Mouse (Mus musculus): ENCODE data around the gene Dgke. TPM values are rescaled to one million over a fixed set of nuclear protein-coding genes. Genes with fewer than 3 reads are reported as not detected.
"Not testable (repeated sequence)": the region's sequence is repeated elsewhere in the genome, so short reads cannot be mapped to it uniquely, and the experiment has no call there.

The Dgke gene
- polyA plus RNA-seq, 1 experiment from 2014 or later, result 5.7 TPM

DNA sequence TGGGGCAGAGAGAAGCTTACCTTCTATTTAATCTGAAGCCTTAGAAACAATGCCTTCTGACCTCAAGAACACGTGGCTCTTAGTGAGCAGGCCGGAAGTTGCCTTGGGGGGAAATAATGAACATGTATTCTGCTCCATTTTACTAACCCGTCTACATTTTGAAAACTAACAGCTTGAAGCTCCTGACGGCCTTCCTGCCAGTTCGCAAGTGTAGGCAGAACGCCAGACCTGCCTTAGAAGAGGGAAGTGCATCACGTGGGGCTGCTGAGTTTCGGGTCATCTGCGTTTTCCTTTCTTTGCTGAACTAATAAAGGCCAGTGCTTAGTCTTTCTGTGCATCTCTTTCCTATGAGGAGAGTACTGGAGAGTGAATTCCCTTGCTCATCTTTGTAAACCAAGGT, 26.1 kb upstream of the Dgke start:
- Histone ChIP-seq H3K27ac (no peak overlapping the region), H3K4me2 (no peak overlapping the region), H3K9ac (no peak overlapping the region), H3K9me3 (replicated peaks) (no peaks in the 10 kb centered on the region), H3K36me3 (no peaks in the 10 kb centered on the region), H3K4me3 (no peak overlapping the region), H3K27me3 (no peaks in the 10 kb centered on the region), H3K4me1 (replicated peaks) (no peaks in the 10 kb centered on the region)
- WGBS, result 56% methylated on average over 9 of the region's 9 CpGs
- ATAC-seq (replicated peaks; ENCODE audit: insufficient number of reproducible peaks, insufficient read depth, low FRiP score, low read depth), result no peak

DNA sequence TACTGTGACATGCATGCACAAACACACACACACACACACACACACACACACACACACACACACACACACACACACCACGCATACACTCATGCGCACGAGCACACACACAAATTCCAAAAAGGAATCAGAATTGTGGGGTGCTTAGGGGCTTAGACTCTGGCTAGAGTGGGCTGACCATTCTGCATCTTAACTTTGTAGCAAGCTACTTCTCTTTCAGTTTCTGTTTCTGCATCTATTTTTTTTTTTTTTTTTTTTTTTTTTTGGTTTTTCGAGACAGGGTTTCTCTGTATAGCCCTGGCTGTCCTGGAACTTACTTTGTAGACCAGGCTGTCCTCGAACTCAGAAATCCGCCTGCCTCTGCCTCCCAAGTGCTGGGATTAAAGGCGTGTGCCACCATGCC, 23.7 kb upstream of the Dgke start:
- ATAC-seq (replicated peaks; ENCODE audit: insufficient number of reproducible peaks, insufficient read depth, low FRiP score, low read depth); H3K4me3 ChIP-seq; H3K4me1 ChIP-seq (replicated peaks); H3K9ac ChIP-seq; H3K36me3 ChIP-seq; H3K27me3 ChIP-seq; H3K9me3 ChIP-seq (replicated peaks); H3K27ac ChIP-seq; H3K4me2 ChIP-seq: not testable (repeated sequence)
- 89% methylated on average over 7 of the region's 7 CpGs for WGBS

DNA sequence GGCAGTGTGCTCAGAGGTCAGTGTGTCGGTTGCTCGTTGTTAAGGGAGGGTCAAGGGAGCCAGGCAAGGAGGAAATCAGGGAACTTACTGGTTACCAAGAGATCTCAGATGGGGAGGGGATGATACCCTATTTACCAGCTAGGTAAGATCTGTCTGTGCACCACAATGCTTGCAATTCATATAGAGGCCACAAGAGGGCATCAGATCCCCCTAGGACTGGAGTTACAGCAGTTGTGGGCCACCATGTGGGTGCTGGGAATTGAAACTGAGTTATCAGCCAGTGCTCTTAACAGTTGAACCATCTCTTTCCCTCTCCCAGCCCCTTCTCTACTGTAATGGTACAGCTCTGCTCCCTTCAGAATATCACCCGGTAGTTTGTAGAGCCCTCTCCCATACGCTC, 22.1 kb upstream of the Dgke start:
- Histone ChIP-seq H3K4me1 (replicated peaks) (no peaks in the 10 kb centered on the region), H3K9me3 (replicated peaks) (no peaks in the 10 kb centered on the region), H3K4me2 (no peak overlapping the region), H3K4me3 (no peak overlapping the region), H3K36me3 (no peaks in the 10 kb centered on the region), H3K9ac (no peak overlapping the region), H3K27me3 (no peaks in the 10 kb centered on the region), H3K27ac (no peak overlapping the region)
- 86% methylated on average over 4 of the region's 4 CpGs for WGBS
- no peak for ATAC-seq (replicated peaks; ENCODE audit: insufficient number of reproducible peaks, insufficient read depth, low FRiP score, low read depth)

DNA sequence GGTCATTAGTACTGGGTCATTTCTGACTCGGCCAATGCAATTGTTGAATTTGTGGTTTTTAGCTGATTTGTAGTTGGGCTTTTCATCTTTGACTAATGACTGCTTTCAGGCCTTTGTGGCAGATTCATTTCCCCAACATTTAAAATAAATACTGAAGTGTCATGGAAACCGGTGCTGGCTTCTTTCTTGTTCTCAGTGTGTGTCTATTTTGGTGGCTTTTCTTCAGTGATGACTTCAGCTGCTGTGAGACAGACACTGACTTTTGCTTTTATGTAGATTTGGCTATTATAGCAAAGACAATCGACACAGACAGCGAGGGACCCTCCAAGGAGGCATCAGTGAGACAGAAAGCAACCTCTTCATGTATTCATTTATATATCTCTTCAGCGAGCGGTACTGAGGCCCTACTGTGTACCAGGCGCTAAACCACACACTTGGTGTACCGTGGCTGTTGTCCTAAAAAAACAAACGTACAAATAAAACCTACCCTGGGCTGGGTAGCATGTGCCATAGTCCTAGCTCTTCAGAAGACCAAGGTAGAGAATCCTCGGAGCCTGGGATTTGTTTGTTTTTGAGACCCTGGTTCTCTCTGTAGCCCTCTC, 19.7 kb upstream of the Dgke start:
- ATAC-seq (replicated peaks; ENCODE audit: insufficient number of reproducible peaks, insufficient read depth, low FRiP score, low read depth), result no peak
- Histone ChIP-seq H3K9me3 (replicated peaks) (no peaks in the 10 kb centered on the region), H3K9ac (no peak overlapping the region), H3K27me3 (no peaks in the 10 kb centered on the region), H3K4me3 (no peak overlapping the region), H3K4me1 (replicated peaks) (no peaks in the 10 kb centered on the region), H3K36me3 (no peaks in the 10 kb centered on the region), H3K27ac (no peak overlapping the region), H3K4me2 (no peak overlapping the region)
- WGBS, result 80% methylated on average over 10 of the region's 10 CpGs

DNA sequence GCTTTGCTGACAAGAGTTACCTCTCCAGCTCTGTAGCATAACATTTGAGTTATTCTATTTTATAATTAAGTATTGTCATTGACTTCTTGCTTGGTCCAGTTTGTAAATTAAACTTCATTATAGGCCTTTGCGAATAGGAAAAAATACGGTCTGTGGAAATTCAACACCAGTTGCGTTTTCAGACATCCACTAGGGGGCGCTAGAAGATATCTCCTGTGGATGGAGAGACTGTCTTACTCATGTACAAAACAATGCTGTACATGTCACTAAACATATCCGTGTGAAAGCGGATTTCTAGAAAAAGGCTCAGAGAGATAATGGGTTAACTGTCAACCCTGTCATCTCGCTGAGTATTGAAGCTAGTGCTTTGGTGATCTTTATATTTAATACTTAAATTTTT, 18.0 kb upstream of the Dgke start:
- H3K36me3 ChIP-seq, result no peaks in the 10 kb centered on the region

DNA sequence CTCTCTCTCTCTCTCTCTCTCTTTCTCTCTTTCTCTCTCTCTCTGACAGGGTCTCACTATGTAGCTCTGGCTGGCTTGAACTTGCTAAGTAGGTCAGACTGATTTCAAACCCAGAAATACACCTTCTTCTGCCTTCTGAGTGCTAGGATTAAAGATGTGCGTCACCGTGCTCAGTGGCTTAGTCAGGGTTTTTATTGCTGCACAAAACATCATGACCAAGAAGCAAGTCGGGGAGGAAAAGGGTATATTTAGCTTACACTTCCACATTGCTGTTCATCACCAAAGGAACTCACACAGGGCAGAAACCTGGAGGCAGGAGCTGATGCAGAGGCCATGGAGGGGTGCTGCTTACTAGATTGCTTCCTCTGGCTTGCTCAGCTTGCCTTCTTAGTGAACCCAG, 16.0 kb upstream of the Dgke start:
- H3K9me3 ChIP-seq (replicated peaks); H3K27ac ChIP-seq; H3K4me3 ChIP-seq; H3K27me3 ChIP-seq; H3K36me3 ChIP-seq; H3K9ac ChIP-seq; H3K4me2 ChIP-seq; ATAC-seq (replicated peaks; ENCODE audit: insufficient number of reproducible peaks, insufficient read depth, low FRiP score, low read depth); H3K4me1 ChIP-seq (replicated peaks): not testable (repeated sequence)
- WGBS, result 85% methylated on average over 3 of the region's 3 CpGs

More for the DNA sequence above, 18.0 kb upstream of the Dgke start:
- Histone ChIP-seq H3K9ac (no peak overlapping the region), H3K9me3 (replicated peaks) (no peaks in the 10 kb centered on the region), H3K4me3 (no peak overlapping the region), H3K4me1 (replicated peaks) (no peaks in the 10 kb centered on the region), H3K27ac (no peak overlapping the region), H3K4me2 (no peak overlapping the region), H3K27me3 (no peaks in the 10 kb centered on the region)
- 40% methylated on average over 7 of the region's 7 CpGs for WGBS
- no peak for ATAC-seq (replicated peaks; ENCODE audit: insufficient number of reproducible peaks, insufficient read depth, low FRiP score, low read depth)

DNA sequence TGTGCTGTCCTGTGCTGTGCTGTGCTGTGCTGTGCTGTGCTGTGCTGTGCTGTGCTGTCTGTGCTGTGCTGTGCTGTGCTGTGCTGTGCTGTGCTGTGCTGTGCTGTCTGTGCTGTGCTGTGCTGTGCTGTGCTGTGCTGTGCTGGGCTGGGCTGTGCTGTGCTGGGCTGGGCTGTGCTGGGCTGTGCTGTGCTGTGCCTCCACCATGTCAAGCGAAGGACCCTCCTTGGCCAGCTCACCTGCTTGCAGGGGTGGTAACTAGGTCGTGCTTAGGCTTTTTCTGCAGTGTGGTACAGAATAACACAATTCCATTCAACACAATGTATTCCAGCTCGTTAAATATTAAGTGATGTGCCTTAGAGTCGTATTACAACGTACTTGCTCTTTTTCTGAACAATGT, 15.3 kb upstream of the Dgke start:
- H3K27me3 ChIP-seq; H3K27ac ChIP-seq; H3K9me3 ChIP-seq (replicated peaks); H3K4me2 ChIP-seq; ATAC-seq (replicated peaks; ENCODE audit: insufficient number of reproducible peaks, insufficient read depth, low FRiP score, low read depth); H3K4me1 ChIP-seq (replicated peaks); H3K36me3 ChIP-seq; H3K9ac ChIP-seq; H3K4me3 ChIP-seq: not testable (repeated sequence)
- 74% methylated on average over 5 of the region's 5 CpGs for WGBS

DNA sequence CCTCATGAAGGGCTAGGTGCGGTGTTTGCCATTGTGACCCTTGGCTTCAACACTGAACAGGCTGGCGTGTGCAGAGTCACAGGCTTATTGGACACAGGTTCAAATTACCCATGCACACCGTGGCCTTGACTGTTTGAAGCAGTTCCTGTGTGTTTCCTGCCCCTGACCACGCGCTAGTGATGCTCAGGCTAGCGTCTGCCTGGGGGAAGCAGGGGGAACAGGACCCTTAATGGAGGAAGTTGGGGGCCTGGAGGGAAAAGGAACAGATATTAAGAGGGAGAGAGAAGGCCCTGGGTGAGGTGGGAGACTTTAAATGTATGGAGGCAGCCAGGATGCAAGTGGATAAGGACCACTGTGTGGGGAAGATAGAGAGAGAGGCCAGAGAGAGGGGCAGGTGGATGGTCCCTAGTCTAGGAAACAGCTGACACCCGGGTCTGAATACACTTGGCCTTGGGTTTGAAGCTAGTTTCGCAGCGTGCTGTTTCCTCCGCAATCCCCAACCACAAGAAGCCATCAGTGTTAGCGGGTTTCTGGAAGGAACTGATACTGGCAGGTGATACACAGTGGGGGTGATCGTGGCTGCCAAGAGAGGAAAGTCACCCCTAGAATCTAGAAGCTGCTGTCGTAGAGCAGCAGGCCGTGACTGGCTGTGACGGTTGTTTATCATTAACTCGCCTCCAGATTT, 12.5 kb upstream of the Dgke start:
- Histone ChIP-seq H3K9me3 (replicated peaks) (no peaks in the 10 kb centered on the region), H3K4me2 (no peak overlapping the region), H3K4me1 (replicated peaks) (no peaks in the 10 kb centered on the region), H3K4me3 (no peak overlapping the region), H3K9ac (no peak overlapping the region), H3K27ac (no peak overlapping the region; the same call in 1 of the 2 replicates), H3K36me3 (no peaks in the 10 kb centered on the region), H3K27me3 (no peaks in the 10 kb centered on the region)
- no peak for ATAC-seq (replicated peaks; ENCODE audit: insufficient number of reproducible peaks, insufficient read depth, low FRiP score, low read depth)
- WGBS, result 78% methylated on average over 16 of the region's 16 CpGs

DNA sequence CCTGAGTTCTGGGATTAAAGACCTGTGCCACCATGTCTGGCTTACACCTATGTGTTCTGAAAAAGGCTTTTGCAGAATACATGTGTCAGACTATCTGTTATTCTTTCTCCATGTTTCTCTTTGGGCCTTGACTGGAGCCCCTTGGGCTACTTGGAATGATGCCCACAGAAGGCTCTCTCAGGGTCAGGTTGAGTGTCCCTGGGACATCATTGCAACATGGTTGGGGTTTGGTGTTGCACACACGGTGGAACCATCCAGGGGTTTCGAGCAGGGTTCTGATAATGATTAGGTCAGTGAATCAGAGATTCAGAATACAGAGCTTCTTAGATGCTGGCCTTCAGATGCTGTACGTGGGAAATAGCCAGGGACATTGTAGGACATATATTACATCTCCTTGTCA, 11.7 kb upstream of the Dgke start:
- WGBS, result 83% methylated on average over 3 of the region's 3 CpGs
- ATAC-seq (replicated peaks; ENCODE audit: insufficient number of reproducible peaks, insufficient read depth, low FRiP score, low read depth), result no peak
- Histone ChIP-seq H3K4me1 (replicated peaks) (no peaks in the 10 kb centered on the region), H3K9me3 (replicated peaks) (no peaks in the 10 kb centered on the region), H3K36me3 (no peaks in the 10 kb centered on the region), H3K4me2 (no peak overlapping the region), H3K9ac (no peak overlapping the region), H3K27me3 (no peaks in the 10 kb centered on the region), H3K27ac (peak overlapping the region; percentile 7; the same call in 1 of the 2 replicates), H3K4me3 (no peak overlapping the region)

DNA sequence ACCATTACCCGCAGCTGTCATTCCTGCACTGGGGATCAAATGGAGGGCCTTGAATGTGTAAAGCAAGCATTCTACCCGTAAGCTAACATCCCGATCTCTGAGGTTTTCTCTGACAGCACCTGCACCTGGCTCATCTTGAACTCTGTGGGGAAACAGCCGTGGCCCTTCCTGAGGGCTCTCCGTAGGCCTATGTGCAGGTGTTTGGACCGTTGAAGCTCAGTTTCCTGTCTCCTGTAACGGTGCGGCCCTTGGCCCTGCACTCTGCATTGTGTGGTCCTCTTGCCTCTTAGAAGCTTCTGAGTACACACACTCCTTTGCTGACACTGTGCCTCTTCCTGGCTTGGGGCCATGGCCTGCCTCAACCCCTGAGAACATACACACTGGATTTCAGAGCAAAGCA, 11.0 kb upstream of the Dgke start:
- Histone ChIP-seq H3K4me2 (no peak overlapping the region), H3K4me1 (replicated peaks) (no peaks in the 10 kb centered on the region), H3K27me3 (no peaks in the 10 kb centered on the region), H3K4me3 (no peak overlapping the region), H3K36me3 (no peaks in the 10 kb centered on the region), H3K9me3 (replicated peaks) (no peaks in the 10 kb centered on the region), H3K9ac (no peak overlapping the region), H3K27ac (peak overlapping the region; percentile 7; the same call in 1 of the 2 replicates)
- no peak for ATAC-seq (replicated peaks; ENCODE audit: insufficient number of reproducible peaks, insufficient read depth, low FRiP score, low read depth)
- WGBS, result 85% methylated on average over 8 of the region's 8 CpGs

DNA sequence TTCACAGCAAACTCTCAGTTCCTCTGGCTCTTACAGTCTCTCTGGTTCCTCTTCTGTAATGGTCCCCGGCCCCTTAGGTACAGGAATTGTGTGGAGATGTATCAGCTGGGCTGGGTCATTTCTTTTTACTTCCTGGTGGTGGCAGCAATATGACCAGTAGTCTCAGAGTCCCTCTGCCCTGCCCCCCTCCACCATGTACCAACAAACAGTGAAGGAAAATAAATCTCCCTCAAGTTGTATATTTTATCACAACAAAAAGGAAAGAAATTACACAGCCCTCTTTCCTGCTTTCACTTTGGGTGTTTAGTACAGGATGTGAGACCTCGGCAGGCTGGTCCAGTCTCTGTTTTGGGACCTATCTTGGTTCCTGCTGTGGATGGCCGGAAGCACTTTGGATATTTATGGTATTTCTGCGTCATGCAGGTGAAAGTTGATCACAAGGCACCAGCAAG, 9.7 kb upstream of the Dgke start:
- Histone ChIP-seq H3K27me3 (no peaks in the 10 kb centered on the region), H3K36me3 (no peaks in the 10 kb centered on the region), H3K9me3 (replicated peaks) (no peaks in the 10 kb centered on the region), H3K4me1 (replicated peaks) (no peaks in the 10 kb centered on the region), H3K4me3 (no peak overlapping the region), H3K4me2 (no peak overlapping the region), H3K27ac (0 out of 2 replicates have a peak overlapping the region, but pooled peaks have one; percentile 8), H3K9ac (no peak overlapping the region)
- no peak for ATAC-seq (replicated peaks; ENCODE audit: insufficient number of reproducible peaks, insufficient read depth, low FRiP score, low read depth)
- 62% methylated on average over 4 of the region's 4 CpGs for WGBS

DNA sequence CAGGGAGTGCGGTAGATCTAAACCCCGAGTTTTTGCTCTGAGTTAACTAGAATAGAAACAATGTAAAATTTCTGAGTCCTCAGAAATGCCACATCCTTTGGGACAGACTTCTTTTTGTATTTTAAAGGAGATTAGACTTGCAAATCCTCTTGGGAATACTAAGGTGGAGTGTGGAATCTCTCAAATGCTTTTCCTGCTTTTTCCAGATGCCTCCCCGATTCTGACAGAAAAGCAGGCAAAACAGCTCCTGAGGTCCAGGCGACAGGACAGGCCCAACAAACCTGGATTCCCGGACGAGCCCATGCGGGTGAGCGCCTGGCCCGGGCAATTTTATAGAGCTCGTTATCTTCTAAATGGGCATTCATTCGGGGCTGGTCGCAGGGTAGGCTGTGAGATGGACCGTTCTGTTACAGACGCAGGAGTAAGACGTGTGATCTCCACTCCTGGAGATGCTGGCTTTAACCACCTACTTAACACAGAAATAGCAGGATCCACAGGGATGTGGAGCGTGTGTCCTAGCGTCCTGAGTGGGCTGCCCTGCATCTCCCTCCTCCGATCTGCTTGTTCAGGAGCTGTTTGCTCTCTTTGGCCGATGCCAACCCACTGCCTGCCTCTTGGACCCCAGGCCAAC, 8.2 kb upstream of the Dgke start:
- no peak for ATAC-seq (replicated peaks; ENCODE audit: insufficient number of reproducible peaks, insufficient read depth, low FRiP score, low read depth)
- H3K9ac ChIP-seq, result no peak overlapping the region
- no peaks in the 10 kb centered on the region for H3K27me3 ChIP-seq
- no peaks in the 10 kb centered on the region for H3K36me3 ChIP-seq
- H3K4me1 ChIP-seq (replicated peaks), result no peaks in the 10 kb centered on the region
- H3K27ac ChIP-seq, result no peak overlapping the region
- no peak overlapping the region for H3K4me2 ChIP-seq
- WGBS, result 71% methylated on average over 19 of the region's 19 CpGs
- H3K9me3 ChIP-seq (replicated peaks), result no peaks in the 10 kb centered on the region
- H3K4me3 ChIP-seq, result no peak overlapping the region

All from heart, embryonic 15.5 days (tissue).